Mouse (Mus musculus) adrenal gland, adult 2 months (tissue): ENCODE data around the gene Scfd2. TPM values are rescaled to one million over a fixed set of nuclear protein-coding genes. Genes with fewer than 3 reads are reported as not detected.
A peak's percentile ranks its signal among the peaks of the same experiment; 100 is the strongest.

Experiments
- DNase-seq: peaks from one replicate; pipeline ENCODE4 v3.0.0; 2021
- polyA plus RNA-seq: library from polyadenylated mRNA; depleted of rRNA; stranded (reverse); fragments of >200 nt; gene quantifications from 2 replicates; pipeline ENCODE4 v1.2.3, GENCODE M21; 2012
- total RNA-seq, 2 experiments: library from RNA; stranded (reverse); gene quantifications; 2 replicates each; pipeline ENCODE4 v1.2.3; 2021

Gene Scfd2
- total and polyA plus RNA-seq, 3 experiments, result 18.1 to 28.6 (median 21.6) TPM

- DNase-seq, result no peak
These were observed 220.2 kb downstream of the Scfd2 start for GRCm38 (mm10) chr5:74311200-74311825.

- no peak for DNase-seq
These were observed 221.5 kb downstream of the Scfd2 start for GRCm38 (mm10) chr5:74310101-74310500.

- DNase-seq, result no peak
These were observed 224.3 kb downstream of the Scfd2 start for GRCm38 (mm10) chr5:74307242-74307641.

GRCm38 (mm10) chr5:74305533-74306189, 225.9 kb downstream of the Scfd2 start:
- no peak for DNase-seq

- peak; percentile 65 for DNase-seq
These were observed 226.8 kb downstream of the Scfd2 start for GRCm38 (mm10) chr5:74304767-74305166.

GRCm38 (mm10) chr5:74302331-74302730, 229.2 kb downstream of the Scfd2 start:
- DNase-seq, result no peak

- DNase-seq, result no peak
These were observed 230.1 kb downstream of the Scfd2 start for GRCm38 (mm10) chr5:74301443-74301842.

GRCm38 (mm10) chr5:74300931-74301330, 230.6 kb downstream of the Scfd2 start:
- DNase-seq, result no peak

- DNase-seq, result no peak
These were observed 231.4 kb downstream of the Scfd2 start for GRCm38 (mm10) chr5:74300140-74300539.

GRCm38 (mm10) chr5:74297113-74297512, 234.4 kb downstream of the Scfd2 start:
- no peak for DNase-seq

- DNase-seq, result no peak
These were observed 235.5 kb downstream of the Scfd2 start for GRCm38 (mm10) chr5:74296096-74296495.

- no peak for DNase-seq
These were observed 238.0 kb downstream of the Scfd2 start for GRCm38 (mm10) chr5:74293513-74293912.

GRCm38 (mm10) chr5:74292050-74292449, 239.5 kb downstream of the Scfd2 start:
- DNase-seq, result no peak

GRCm38 (mm10) chr5:74291575-74291974, 240.0 kb downstream of the Scfd2 start:
- DNase-seq, result no peak

GRCm38 (mm10) chr5:74289957-74290356, 241.6 kb downstream of the Scfd2 start:
- no peak for DNase-seq

GRCm38 (mm10) chr5:74288206-74288605, 243.4 kb downstream of the Scfd2 start:
- no peak for DNase-seq

- DNase-seq, result no peak
These were observed 245.3 kb downstream of the Scfd2 start for GRCm38 (mm10) chr5:74286301-74286700.

GRCm38 (mm10) chr5:74285764-74286163, 245.8 kb downstream of the Scfd2 start:
- no peak for DNase-seq

- DNase-seq, result no peak
These were observed 246.3 kb downstream of the Scfd2 start for GRCm38 (mm10) chr5:74285289-74285688.

- DNase-seq, result peak; percentile 23
These were observed 248.0 kb downstream of the Scfd2 start for GRCm38 (mm10) chr5:74283545-74283944.

GRCm38 (mm10) chr5:74281480-74281879, 250.1 kb downstream of the Scfd2 start:
- no peak for DNase-seq

GRCm38 (mm10) chr5:74279673-74280072, 251.9 kb downstream of the Scfd2 start:
- DNase-seq, result no peak

GRCm38 (mm10) chr5:74278428-74278827, 253.1 kb downstream of the Scfd2 start:
- DNase-seq, result no peak

- peak; percentile 83 for DNase-seq
These were observed 253.8 kb downstream of the Scfd2 start for GRCm38 (mm10) chr5:74277712-74278111.
